Mouse (Mus musculus) liver, embryonic 14.5 days (tissue): ENCODE data around the gene Prickle1.

Experiments used
- CTCF ChIP-seq: IDR thresholded peaks from 2 replicates; pipeline ENCODE4 v1.5.1; 2016; ENCODE audit warnings: antibody characterized with exemption, low read depth, control low read depth
- EP300 ChIP-seq: IDR thresholded peaks from 2 replicates; pipeline ENCODE4 v1.6.1; 2016; ENCODE audit warnings: antibody characterized with exemption, low read depth

- TF ChIP-seq CTCF (no peak), EP300 (no peak)
Observed at GRCm38 (mm10) chr15:93618442-93619150, 22.9 kb upstream of the Prickle1 start.
